Mouse (Mus musculus) C2C12 (cell line): Measurements from ENCODE around the gene Wnt1. TPM values are rescaled to one million over a fixed set of nuclear protein-coding genes. Genes with fewer than 3 reads are reported as not detected.

Experiments used
- H3K27me3 ChIP-seq: one replicate; pipeline ENCODE4 v1.6.1; 2011; ENCODE audit not compliant: control insufficient read depth, insufficient read depth, insufficient read length
- H3K36me3 ChIP-seq: one replicate; pipeline ENCODE4 v1.6.1; 2011; ENCODE audit not compliant: control insufficient read depth, insufficient read depth
- H3K4me3 ChIP-seq: one replicate; pipeline ENCODE4 v1.5.1; 2011; ENCODE audit warnings: mild to moderate bottlenecking, control low read depth; ENCODE audit not compliant: poor library complexity, insufficient read depth, severe bottlenecking
- H3K79me2 ChIP-seq: one replicate; pipeline ENCODE4 v1.6.1; 2011; ENCODE audit not compliant: control insufficient read depth, insufficient read depth
- H3K79me3 ChIP-seq: one replicate; pipeline ENCODE4 v1.6.1; 2011; ENCODE audit warnings: low read depth, control low read depth
- H3ac ChIP-seq: one replicate; pipeline ENCODE3; 2011; ENCODE audit warnings: low read depth; ENCODE audit not compliant: control insufficient read depth, insufficient read length
- CEBPB ChIP-seq: IDR thresholded peaks from one replicate; pipeline ENCODE4 v1.6.1; 2011; ENCODE audit warnings: low read depth, mild to moderate bottlenecking, control low read depth, moderate library complexity
- CTCF ChIP-seq: IDR thresholded peaks from one replicate; pipeline ENCODE4 v1.5.1; 2011; ENCODE audit not compliant: control insufficient read depth, insufficient read depth, insufficient read length
- FOSL1 ChIP-seq: IDR thresholded peaks from one replicate; pipeline ENCODE4 v1.8.0; 2011; ENCODE audit warnings: mild to moderate bottlenecking, low read length; ENCODE audit not compliant: poor library complexity, insufficient read depth, severe bottlenecking
- MAX ChIP-seq: IDR thresholded peaks from one replicate; pipeline ENCODE4 v1.6.1; 2011; ENCODE audit warnings: mild to moderate bottlenecking, control low read depth
- MYOD1 ChIP-seq: IDR thresholded peaks from one replicate; pipeline ENCODE4 v1.6.1; 2011; ENCODE audit warnings: low read depth; ENCODE audit not compliant: control insufficient read depth, insufficient read length
- MYOG ChIP-seq: IDR thresholded peaks from one replicate; pipeline ENCODE4 v1.6.1; 2011; ENCODE audit not compliant: control insufficient read depth, insufficient read length; ENCODE audit errors: extremely low read depth
- USF1 ChIP-seq: IDR thresholded peaks from one replicate; pipeline ENCODE4 v1.6.1; 2011; ENCODE audit warnings: low read depth, mild to moderate bottlenecking, control low read depth, moderate library complexity
- polyA plus RNA-seq: library from polyadenylated mRNA; unstranded; fragments of >200 nt; fragmentation: generic; extraction: Trizol; gene quantifications from one replicate; pipeline ENCODE4 v1.2.1, GENCODE M21; 2012; ENCODE audit warnings: missing spikeins

Gene Wnt1
- polyA plus RNA-seq, 1 experiment = 0.09 TPM

DNA sequence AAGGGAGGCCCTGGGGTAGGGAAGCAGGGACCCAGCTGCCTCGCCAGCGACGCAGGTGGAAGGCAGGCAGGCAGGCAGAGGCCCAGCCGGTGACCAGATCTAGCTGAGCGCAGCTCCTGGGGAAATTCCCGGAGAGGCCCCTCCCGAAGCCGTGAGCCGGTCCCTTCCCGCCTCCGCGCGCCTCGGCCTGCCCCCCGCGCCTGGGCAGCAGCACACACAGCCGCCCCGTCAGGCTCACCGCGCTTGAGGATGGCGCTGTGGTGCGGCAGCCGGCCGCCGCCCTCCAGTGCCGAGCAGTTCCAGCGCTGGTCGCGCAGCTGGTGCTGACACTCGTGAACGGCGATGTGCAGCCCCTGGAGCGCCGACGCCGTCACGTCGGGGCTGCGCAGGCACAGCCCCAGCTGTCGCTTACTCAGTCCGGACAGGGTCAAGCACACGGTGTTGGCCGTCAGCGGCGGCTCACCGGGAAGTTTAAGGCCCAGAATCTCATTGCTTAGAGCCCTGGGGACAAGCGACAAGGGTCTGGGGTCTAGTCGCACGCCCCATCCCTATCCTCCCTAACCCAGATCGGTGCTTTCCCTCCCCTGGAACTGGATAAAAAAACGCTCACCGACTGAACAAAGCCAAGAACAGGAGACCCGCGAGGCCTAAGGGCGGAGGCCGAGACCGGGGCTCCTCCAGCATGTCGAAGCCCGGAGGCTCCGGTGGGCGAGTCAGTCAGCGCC is 13.2 kb upstream of the Wnt1 start:
- Histone ChIP-seq H3ac (no peak overlapping the region), H3K79me2 (peaks cover 23% of the 10 kb centered on the region), H3K4me3 (peak overlapping the region; percentile 63), H3K79me3 (peaks cover 4% of the 10 kb centered on the region), H3K36me3 (peaks cover 34% of the 10 kb centered on the region), H3K27me3 (no peaks in the 10 kb centered on the region)
- peak; percentile 75 for TF ChIP-seq CTCF
- no peak for TF ChIP-seq CEBPB
- TF ChIP-seq MAX = no peak
- TF ChIP-seq USF1 = no peak

DNA sequence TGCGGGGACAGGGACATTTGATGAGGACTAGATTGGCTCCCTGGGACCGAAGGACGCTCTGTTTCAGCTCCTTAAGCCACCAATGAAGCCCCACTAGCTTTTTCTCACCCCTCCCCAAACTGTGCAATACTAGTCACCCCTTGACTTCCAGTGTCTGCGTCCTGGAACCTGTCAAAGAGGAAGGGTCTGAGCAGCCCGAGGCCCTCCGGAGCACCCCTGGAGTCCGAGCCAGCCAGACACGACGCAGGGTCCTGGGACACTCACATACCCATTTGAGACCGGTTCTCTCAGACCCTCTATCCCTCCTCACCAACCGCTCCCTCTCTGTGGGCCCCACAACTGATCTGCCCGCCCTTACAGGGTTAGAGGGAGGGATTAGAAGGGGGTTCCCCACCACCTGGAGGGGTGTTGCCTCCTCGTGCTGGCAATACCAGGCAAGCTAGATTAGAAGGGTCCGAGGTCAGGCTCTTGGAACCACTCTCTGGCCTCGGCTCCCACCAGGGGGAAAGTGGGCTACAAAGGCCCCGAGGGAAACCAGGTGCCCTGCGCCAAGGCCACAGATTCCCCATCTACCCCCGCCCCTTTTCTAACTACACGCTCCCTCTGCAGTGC is 12.5 kb upstream of the Wnt1 start:
- no peaks in the 10 kb centered on the region for H3K27me3 ChIP-seq

GRCm38 (mm10) chr15:98777762-98778161 is 11.9 kb upstream of the Wnt1 start, which contains the start of gene Wnt10b:
Wnt10b (minus strand) TSS chr15:98778150.
- Histone ChIP-seq H3K36me3 (peaks cover 21% of the 10 kb centered on the region), H3K4me3 (peak within 1 kb of the TSS; percentile 63), H3K79me2 (peaks cover 23% of the 10 kb centered on the region), H3K27me3 (no peaks in the 10 kb centered on the region), H3K79me3 (peaks cover 4% of the 10 kb centered on the region), H3ac (peak within 1 kb of the TSS; percentile 78)
- TF ChIP-seq FOSL1 (no peak), CTCF (no peak), USF1 (no peak), MYOD1 (no peak), MAX (no peak), MYOG (no peak), CEBPB (no peak)

More for the DNA sequence above, 12.5 kb upstream of the Wnt1 start:
- Histone ChIP-seq H3K36me3 (peaks cover 27% of the 10 kb centered on the region), H3K79me3 (peaks cover 4% of the 10 kb centered on the region), H3K79me2 (peaks cover 23% of the 10 kb centered on the region), H3ac (no peak overlapping the region), H3K4me3 (peak overlapping the region; percentile 63)
- no peak for TF ChIP-seq CTCF
- TF ChIP-seq MYOG = no peak
- TF ChIP-seq USF1 = no peak
- TF ChIP-seq MAX = no peak
- no peak for TF ChIP-seq CEBPB
- TF ChIP-seq FOSL1 = no peak

DNA sequence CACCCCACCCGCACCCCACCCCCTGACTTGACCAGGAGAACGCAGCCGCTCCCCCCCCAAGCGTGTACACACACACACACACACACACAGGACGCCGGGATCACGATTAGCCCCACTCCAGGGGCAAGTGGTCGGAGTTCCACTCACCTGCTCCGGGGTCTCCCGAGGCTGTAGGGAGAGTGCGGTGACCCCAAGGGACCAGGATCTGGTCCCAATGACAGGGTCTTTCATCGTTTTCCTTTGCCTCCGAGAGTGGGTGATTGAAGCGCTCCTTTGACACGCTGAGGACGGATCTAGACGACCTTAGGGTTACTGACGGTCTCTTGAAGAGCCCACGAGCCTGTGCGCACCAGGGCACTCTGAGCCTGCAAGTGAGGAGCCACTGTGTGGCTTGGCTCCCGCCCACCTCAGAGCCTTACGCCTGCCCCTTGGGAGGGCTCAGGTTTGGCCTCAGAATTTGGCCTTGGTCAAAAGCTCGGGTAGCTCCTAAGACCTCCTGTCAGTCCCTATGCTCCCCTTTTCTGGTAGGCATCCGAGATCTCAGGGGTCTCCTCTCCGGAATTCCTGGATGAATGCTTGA is 11.4 kb upstream of the Wnt1 start:
- Histone ChIP-seq H3K27me3 (no peaks in the 10 kb centered on the region), H3ac (peak overlapping the region; percentile 78), H3K79me3 (peaks cover 4% of the 10 kb centered on the region), H3K36me3 (peaks cover 16% of the 10 kb centered on the region), H3K79me2 (peaks cover 23% of the 10 kb centered on the region), H3K4me3 (peak overlapping the region; percentile 63)
- no peak for TF ChIP-seq CEBPB
- peak; percentile 44 for TF ChIP-seq MAX

- TF ChIP-seq CEBPB (no peak), MAX (peak; percentile 25), FOSL1 (peak; percentile 6)
- peaks cover 23% of the 10 kb centered on the region for H3K79me2 ChIP-seq
- H3K4me3 ChIP-seq = peak overlapping the region; percentile 63
- H3K79me3 ChIP-seq = peaks cover 4% of the 10 kb centered on the region
- H3ac ChIP-seq = peak overlapping the region; percentile 78
- H3K27me3 ChIP-seq = no peaks in the 10 kb centered on the region
- peaks cover 13% of the 10 kb centered on the region for H3K36me3 ChIP-seq
Observed at GRCm38 (mm10) chr15:98778806-98779205, 10.9 kb upstream of the Wnt1 start.

DNA sequence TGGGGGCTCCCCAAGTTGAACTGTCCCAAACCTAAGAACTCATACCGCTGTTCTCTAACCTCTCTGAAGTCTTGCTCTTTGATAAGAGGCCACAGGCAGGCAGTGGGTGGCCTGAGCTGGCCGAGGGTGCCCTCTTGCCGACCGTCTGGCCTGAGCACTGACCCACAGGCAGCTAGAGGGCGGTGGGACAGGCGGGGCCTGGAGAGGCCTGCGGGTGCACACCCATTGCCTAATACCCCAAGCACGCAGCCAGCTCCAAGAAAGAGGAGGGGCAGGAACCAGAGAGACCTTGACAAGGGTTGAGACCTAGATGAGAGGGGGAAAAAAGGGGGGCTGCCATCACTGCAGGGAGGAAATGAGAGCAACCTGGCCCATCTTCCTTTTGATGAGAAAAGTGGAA is 9.6 kb upstream of the Wnt1 start:
- Histone ChIP-seq H3K4me3 (no peak overlapping the region), H3K27me3 (no peaks in the 10 kb centered on the region), H3K79me2 (peaks cover 23% of the 10 kb centered on the region), H3K36me3 (peaks cover 5% of the 10 kb centered on the region), H3K79me3 (peaks cover 4% of the 10 kb centered on the region), H3ac (peak overlapping the region; percentile 26)
- TF ChIP-seq CEBPB (peak; percentile 93), USF1 (no peak), FOSL1 (no peak), MYOD1 (no peak), MYOG (no peak), CTCF (peak; percentile 56), MAX (peak; percentile 73)
